Mouse (Mus musculus): Measurements from ENCODE around the gene Rangap1.

Rangap1 gene

DNA sequence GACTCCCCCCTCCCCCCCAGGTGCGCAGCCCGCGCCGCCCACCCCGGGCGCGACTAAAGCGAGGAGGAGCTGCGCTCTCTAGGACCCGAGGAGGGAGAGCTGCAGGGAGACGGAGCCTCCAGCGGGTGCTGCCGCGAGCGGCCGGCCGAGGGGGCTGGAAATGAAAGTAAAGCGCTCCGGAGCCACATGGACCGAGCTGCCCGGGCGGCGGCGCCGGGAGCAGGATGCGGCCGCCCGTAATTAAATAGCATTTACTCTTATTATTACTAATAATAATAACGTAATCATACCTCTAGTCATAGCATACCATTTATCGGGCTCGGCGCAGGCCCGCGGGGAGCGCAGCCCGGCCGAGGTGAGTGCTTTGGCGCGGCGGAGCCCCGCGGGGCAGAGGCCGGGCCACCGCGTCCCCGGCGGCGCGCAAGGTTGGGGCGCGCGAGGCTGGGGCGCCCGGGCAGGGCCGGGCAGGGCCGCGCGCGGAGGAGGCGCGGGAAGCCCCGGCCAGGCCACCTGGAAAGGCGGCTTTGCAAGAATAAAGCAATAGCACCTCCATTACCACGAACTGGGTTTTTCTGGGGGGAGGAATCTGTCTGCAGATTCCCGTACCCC is at the start of gene Rangap1, which contains the start of gene Zc3h7b:
TSS of gene Rangap1 (minus strand) at position 539 of the 609 bp plus-strand sequence.
TSS of gene Zc3h7b (plus strand) at position 66 of the 609 bp plus-strand sequence.
- DNase-seq (ENCODE audit: low read depth, low spot score) = peak; percentile 75

DNA sequence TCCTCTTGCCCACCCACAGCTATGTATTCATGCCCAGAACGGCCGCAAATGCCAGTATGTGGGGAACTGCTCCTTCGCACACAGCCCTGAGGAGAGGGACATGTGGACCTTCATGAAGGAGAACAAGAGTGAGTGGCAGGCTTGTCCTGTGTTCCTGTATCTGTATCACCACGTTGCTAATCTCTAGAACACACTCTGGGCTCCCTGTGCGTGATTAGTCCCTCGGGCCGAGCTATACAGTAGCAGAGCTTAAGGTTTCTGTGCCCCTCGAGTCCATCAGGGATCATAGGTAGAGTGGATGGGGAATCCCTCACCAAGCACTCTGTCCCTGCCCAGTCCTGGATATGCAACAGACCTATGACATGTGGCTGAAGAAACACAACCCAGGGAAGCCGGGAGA is 47.1 kb upstream of the Rangap1 start:
- no peak for DNase-seq (ENCODE audit: low read depth, low spot score)

DNA sequence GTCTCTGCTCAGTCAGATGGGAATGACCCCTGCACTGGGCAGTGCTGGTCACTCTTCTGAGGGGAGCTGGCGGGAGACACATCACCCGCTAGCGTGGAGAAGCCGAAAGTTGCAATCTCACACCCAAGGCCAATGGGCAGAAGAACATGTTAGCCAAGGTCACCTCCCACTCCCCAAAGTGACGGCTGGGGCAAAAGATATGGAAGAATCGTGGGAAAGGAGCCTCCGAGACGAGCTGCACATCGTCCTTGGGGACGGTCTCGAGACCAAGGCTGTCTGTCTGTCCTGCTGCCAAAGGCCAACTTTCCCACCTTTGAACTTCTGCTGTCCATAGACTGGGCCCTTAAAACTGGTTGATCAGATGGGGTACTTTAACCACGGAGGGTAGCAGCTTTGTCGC is 42.2 kb upstream of the Rangap1 start:
- no peak for DNase-seq (ENCODE audit: low read depth, low spot score)

DNA sequence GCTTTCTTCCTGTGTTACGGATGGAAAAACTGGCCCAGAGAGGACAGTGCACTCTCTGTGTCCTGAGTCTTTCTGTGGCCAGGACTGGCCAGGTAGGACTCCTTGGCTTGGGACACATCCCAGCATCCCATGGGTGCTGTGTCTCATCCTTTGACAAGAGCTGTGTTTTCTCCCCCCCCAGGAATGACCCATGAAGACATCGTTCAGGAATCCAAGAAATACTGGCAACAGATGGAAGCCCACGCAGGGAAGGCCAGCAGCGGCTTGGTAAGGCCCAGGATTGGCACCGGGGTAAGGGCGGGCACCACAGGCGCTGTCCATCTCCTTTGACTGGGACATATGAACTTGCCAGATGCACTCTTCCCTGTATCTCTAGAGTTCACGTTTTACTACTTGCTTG is 40.4 kb upstream of the Rangap1 start:
- no peak for DNase-seq (ENCODE audit: low read depth, low spot score)

DNA sequence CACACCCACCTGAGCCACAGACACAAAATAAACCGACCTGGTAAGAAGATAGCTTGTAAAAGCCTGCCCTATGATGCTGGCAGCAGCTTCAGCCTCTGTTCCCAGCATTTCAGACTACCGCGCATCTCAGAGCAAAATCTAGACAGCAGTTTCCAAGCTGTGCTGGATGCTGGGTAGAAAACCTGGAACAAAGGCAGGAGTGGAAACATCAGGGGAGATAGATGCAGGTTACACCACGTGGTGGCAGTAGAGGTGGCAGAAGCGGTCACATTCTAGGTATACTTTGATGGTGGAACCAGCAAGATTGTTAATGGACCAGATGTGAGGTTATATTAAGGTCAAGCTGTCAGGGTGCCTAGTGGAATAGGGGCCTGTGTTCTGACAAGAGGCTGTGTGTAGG is 39.4 kb upstream of the Rangap1 start:
- peak; percentile 33 for DNase-seq (ENCODE audit: low read depth, low spot score)

DNA sequence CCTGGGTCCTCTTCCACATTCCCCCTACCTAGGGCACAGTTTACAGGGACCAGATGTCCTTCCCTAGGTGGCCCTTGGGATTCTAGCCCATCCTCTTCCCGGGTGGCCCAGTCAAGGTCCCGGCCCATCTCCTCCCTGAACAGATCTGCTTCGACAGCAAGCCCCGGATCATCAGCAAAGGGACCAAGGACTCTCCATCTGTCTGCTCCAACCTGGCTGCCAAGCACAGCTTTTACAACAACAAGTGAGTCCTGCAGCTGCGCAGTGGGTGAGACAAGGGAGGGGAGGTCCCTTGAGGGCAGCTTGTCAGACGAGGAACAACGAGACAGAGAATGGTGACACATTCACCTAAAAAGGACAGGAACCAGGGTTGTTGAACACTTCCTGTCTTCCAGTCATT is 36.5 kb upstream of the Rangap1 start:
- DNase-seq (ENCODE audit: low read depth, low spot score) = no peak

DNA sequence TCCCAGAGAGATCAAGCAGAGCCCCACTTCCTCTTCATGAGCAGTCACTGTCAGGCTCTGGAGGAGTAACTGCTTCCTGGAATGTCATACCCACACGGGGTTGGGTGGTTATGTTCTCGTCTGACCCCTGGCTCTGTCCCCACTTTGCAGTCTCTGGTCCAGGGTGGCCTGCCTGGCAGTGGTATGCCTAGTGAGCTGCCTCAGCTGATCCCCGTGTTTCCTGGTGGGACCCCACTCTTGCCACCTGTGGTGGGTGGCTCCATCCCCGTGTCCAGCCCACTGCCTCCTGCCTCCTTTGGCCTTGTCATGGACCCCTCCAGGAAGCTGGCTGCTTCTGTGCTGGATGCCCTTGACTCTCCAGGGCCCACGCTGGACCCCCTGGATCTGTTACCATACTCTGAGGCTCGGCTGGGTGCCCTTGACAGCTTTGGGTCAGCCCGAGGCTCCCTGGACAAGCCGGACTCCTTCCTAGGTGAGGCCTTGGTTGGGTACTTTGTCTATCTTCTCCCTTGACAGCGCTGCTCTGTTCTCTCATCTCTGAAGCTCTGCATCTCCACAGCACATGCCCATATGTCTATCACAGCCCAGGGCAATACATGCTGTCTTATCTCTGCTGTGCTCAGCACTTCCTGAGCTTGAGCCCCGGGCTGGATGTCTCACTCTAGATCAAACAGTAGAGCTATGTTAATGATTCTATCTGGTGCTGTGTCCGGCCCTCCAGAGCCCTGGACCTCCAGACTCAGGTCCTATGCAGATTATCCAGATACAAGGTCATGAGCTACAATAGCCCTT is 31.5 kb upstream of the Rangap1 start:
- DNase-seq (ENCODE audit: low read depth, low spot score) = no peak

DNA sequence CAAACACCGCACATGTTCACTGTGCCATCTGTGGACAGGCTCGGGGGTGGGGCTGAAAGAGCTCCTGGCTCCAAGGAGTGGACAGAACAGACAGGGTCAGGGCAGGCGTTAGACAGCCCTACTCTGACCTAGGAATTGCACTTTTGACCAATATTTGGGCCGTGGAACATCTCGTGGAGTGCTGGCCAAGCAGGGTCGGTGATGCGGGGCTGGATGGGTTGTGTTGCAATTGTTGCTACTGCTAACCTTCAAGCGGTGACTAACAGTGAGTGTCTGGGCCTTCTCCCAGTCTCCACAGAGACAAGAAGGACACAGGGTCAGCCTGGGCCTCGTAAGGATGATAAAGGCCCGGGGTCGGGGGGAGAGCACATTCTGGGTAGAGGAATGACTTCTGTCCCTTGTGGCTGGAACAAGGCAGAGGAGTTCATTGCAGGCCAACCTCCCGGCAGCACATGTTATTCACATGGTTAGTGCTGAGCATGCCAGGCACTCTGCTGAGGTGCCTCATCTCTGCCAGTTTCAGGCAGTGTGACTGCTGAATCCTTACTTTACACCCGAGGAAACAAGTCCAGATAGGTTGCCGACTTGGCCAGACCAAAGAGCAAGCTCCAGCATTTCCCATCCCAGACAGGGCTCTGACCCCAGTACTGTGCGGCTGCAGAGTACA is 29.3 kb upstream of the Rangap1 start:
- no peak for DNase-seq (ENCODE audit: low read depth, low spot score)

DNA sequence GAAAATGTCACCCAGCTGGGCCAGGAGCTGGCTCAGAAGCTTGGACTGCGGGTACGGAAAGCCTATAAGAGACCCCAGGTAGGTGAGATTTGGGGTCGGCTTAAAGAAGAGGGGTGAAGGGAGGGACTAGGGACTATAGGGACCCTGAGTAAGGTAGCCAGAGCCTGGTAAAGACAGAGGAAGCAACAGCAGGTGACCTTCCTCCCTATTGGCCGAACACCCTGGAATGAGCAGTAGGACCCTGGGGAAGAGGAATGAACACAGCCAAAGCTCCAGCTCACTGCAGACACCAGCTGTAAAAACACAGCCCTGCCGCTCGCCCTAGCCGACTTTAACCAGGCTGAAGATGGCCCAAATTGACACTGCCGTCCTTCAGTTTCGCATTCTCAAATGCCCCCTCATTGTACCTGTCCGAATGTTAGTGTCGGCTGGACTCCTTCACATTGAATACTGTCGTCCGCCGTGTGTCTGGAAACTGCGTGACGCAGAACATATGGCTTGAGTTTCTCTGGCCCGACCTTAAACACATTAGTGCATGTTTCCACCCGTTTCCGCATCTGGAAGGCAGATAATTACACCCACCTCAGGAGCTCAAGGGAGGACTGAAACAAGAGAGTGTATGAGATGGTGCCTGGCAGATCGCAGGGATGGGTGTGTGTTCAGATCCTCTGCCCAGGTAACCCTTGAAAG is 27.2 kb upstream of the Rangap1 start:
- DNase-seq (ENCODE audit: low read depth, low spot score) = peak; percentile 40

DNA sequence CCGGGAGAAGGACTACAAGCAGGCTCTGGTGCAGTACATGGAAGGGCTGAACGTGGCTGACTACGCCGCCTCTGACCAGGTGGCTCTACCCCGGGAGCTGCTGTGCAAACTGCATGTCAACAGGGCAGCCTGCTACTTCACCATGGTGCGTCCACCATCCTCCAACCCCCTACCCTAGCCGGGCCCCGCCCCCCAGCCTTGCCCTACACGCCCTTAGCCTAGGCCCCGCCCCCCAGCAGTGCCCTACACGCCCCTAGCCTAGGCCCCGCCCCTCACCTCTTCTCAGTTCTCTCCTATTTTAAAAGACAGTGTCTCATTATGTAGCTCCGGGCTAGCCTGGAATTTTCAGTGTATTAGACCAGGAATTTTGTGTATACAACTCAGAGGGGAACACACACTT is 23.7 kb upstream of the Rangap1 start:
- DNase-seq (ENCODE audit: low read depth, low spot score) = no peak

DNA sequence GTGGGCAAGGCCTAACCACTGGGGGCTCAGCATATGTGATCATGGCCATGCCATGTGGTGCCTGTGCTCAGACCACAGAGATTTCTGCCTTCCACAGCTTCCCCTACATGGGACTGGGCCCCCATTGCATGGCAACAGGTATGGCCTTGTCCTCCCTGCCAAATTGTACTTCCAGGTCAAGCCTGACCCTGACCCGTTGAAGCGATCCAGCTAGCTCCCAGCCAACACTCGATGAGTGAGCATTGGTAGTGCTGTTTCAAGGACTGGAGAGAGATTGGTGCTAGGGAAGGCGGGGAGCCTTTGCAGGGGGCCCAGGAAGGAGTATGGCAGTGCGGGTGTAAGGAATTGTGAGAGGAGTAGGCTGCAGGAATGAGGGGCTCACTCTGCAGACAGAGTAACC is 21.1 kb upstream of the Rangap1 start:
- no peak for DNase-seq (ENCODE audit: low read depth, low spot score)

DNA sequence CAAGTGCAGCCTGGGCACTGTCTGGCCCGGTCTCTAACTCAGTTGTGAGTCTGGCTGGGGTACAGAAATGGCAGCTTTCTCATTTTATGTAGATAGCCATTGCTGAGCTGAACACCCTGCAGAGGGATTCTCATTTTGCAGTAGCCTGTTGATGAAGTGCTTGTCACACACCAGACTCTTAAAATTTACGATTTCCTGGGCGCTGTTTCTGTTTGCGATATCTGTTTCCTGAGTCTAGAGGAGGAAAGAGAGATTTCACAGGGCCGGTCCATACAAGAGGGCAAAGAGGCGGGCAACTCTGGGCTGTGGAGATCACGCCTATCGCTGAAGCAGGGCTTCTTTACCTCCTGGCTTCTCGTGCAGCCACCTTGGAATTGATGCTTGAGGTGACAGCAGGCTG is 20.3 kb upstream of the Rangap1 start:
- DNase-seq (ENCODE audit: low read depth, low spot score) = no peak

DNA sequence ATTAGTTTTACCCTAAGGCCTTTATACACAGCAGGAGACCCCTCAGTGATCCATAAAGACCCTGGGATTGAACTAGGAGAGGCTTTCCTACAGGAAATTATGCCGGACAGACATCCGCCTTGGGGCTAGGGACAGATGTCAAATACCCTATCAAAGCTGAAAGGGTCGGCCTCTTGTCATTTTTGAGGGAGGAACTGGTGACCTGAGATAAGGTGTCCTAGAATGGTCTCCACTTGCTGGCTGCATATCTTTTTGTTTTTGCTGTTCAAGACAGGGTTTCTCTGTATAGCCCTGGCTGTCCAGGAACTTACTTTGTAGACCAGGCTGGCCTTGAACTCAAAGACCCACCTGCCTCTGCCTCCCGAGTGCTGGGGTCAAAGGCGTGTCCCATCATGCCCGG is 19.2 kb upstream of the Rangap1 start:
- no peak for DNase-seq (ENCODE audit: low read depth, low spot score)

DNA sequence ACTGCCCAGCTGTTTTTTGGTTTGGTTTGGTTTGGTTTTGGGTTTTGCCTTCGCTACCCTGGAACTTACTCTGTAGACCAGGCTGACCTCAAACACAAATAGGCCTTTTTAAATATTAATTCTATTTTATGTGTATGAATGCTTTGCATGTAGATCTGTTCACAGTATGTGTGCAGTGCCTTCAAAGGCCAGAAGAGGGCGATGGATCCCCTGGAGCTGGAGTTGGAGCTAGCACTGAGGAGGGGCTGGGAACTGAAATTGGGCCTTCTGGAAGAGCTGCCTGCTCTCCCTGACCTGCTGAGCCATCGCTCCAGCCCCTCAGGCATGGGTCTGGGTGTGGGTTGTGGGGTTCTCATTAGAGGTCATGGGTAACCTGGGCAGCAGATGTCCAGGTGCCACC is 16.6 kb upstream of the Rangap1 start:
- no peak for DNase-seq (ENCODE audit: low read depth, low spot score)

DNA sequence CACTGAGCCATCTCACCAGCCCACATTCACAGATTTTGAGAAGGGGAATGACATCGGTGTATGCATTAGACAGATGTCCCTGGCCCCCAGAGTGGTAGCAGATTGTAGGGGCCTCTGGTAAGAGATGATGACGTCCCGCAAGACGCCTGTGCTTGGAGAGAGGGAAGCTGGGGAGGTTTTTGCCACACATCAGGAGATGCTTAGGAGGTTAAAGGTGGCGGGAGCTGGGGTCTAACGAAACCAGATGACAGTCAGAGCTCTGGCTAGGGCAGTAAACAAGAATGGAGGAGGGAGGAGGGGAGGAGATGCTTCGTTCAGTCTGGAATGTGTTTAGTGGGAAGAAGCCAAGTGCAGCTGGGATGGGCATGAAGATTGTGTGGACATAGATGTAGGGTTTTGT is 16.1 kb upstream of the Rangap1 start:
- peak; percentile 16 for DNase-seq (ENCODE audit: low read depth, low spot score)

DNA sequence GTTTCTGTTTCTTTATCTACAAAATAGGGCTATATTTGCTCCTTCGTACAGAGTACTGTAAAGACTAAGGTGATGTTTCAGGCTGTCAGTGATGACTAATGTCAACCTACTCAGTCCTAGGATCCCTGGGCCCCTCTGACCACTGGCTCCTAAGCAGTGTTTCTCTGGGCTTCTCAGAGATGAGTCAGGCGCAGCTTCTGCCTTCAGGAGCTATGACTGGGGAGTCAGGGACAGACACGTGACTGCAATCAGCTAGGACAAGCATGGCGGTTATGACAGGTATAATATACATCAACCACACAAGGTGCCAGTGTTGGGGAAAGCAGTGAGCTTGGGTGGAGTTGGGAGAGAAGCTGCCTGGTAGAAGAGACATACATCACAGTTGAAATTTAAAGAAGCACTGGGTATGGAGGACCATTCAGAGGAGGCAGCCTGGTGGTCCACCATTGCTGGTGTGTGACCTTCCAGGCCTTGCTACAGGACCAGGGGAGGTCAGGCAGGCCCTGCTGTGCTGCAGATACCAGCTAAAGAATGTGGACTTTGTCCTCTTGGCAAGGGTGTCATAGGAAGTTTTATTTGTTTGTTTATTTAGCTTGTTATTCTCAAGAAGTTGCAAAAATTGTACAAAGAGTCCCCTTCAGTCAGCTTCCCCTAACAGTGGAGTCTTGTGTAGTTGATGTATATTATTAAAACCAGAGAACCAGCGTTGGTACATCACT is 15.2 kb upstream of the Rangap1 start:
- DNase-seq (ENCODE audit: low read depth, low spot score) = no peak

DNA sequence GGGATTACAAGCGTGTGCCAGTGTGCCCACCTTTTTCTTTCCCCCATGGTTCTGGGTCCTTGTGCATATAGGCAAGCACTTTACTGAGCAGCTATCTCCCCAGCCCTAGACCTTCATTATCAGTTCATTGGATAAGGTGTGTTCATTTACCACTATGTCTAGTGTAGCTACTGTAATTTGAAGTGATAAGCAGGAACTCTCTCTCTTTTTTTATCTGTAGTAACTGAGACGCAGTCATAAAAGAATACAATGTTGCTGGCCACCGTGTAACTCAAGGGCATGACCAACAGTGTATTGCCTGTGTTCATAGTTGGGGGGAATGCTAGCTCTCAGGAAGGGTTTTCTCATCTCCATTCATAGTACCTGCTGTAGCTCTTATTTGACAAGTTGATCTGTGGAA is 14.2 kb upstream of the Rangap1 start:
- no peak for DNase-seq (ENCODE audit: low read depth, low spot score)

DNA sequence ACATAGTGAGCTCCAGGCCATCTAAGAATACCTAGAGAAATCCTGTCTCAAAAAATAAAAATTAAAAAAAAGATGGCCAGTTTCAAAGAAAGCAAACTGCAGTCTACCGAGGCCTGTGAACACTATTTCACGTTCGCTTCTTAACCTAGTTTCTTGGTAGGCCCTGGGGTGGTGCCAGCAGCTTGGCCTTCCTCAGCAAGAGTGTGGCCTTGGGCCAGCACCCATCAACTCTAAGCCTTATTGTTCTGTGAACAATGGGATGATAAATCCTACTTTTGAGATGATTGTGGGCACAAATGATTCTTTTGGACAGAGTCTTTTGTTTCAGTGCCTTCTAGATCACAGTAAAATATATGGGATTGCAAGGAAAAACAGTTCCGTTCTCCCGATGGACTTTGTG is 13.4 kb upstream of the Rangap1 start:
- DNase-seq (ENCODE audit: low read depth, low spot score) = no peak

DNA sequence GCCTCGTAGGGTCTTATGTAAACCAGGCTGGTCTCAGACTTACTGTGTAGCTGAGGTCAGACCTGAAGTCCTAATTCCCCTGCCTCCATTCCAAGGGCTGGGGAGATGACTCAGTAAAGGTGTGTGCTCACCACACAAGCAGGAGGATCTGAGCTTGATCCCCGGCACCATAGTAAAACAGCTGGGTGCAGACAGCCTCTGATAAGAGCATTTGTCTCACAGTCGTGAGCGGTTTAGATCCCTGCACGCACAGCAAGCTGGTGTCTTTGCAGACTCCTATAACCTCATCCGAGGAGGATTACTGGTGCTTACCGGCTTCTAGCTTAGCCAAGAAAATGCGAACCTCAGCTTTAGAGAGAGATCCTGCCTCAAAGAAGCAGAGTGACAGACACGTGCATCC is 8.3 kb upstream of the Rangap1 start:
- no peak for DNase-seq (ENCODE audit: low read depth, low spot score)

DNA sequence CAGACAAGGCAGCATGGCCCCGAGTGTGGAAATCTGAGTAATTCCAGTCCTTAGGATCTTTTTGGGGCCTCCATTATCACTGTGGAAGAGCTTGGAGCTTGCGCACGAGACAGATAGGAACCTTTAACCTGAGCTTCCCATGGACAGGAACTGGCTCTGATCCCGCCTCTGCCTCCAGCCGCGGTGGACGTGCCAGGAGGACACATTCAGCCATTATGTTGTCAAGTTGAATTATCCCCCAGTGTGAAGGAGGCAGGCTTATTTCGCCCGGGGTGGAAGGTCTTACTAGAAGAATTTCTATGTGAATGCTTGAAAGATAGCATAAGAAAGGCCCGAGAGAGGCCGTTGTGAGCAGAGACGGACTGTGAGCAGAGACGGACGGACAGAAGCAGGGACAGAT is 4.4 kb upstream of the Rangap1 start:
- peak; percentile 49 for DNase-seq (ENCODE audit: low read depth, low spot score)

DNA sequence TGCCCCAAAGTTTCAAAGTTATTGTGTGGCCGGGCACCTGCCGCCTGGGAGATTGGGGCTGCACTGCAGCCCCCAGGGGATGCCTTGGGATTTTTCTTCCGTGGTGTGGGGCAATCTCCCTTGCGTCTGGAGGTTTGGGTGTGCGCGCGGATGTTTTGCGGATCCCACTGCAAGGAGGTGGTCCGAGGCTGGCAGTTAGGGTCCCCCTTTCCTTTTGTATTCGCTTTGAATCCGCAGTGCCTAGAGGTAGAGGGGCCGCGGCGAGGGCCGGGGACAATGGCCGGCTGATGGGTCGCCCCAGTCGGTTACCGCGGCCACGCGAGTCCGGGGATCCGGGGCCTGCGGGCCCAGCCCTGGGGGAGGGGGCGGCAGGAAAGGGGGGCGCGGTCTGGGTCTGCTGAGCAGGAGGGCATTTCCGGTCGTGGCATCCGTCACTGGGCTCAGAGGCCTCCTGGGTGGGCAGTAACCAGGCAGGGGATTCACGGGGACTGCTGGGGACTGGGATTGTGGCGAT is 328 bp upstream of the Rangap1 start:
- peak; percentile 79 for DNase-seq (ENCODE audit: low read depth, low spot score)

All from mesoderm, embryonic 11.5 days (tissue).